10 mouse cellular contexts compared by ENCODE assay signal in the genomic region with DNA sequence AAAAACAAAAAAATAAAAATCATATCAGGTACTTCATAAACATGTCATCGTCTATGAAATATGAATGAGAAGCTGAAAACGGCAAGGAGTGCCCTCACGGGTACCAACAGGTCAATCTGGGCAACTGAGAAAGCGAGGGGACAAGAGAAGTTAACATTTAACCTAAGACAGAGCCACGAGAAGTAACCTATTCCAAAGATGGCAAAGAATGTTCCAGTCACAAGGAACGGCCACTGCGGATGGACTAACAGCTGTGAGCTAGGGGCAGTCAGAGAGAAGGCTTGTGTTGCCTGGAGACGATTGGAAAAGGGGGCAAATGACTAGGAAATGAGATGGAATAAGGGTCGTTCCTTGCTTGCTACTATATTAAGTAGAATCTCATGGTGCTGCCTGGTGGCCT. TPM values are rescaled to one million over a fixed set of nuclear protein-coding genes. Genes with fewer than 3 reads are reported as not detected.
DNase-seq lines count a peak whose midpoint lies in the region; ATAC-seq lines count a peak whose summit lies in the region.
"Had no signal": no experiment of that assay in that cellular context is flagged by ENCODE, and none has a peak within 500 bp of the region (broad histone marks: within the 10 kb centered on the region; RNA-seq: fewer than 3 reads in every experiment).

No protein-coding gene starts in this region.

- no peak overlapping the region for H3K9ac ChIP-seq in kidney, embryonic 16.5 days (replicated peaks; ENCODE audit: low read length)
- no peak overlapping the region for H3K9ac ChIP-seq in intestine, embryonic 15.5 days
- H3K9ac ChIP-seq in midbrain, embryonic 12.5 days (replicated peaks): no peak overlapping the region

- H3K4me3 ChIP-seq in kidney, embryonic 16.5 days (ENCODE audit: low read length): no peak overlapping the region
- peak overlapping the region; percentile 82; the same call in 1 of the 2 replicates for H3K4me3 ChIP-seq in embryonic facial prominence, embryonic 10.5 days
- H3K4me3 ChIP-seq in intestine, embryonic 15.5 days (replicated peaks): no peak overlapping the region
- H3K4me3 ChIP-seq in midbrain, embryonic 12.5 days: no peak overlapping the region

- peaks cover 30% of the 10 kb centered on the region for H3K4me1 ChIP-seq in kidney, embryonic 16.5 days (ENCODE audit: insufficient read depth, low read length)
- H3K4me1 ChIP-seq in embryonic facial prominence, embryonic 10.5 days: peaks cover 30% of the 10 kb centered on the region
- peaks cover 24% of the 10 kb centered on the region for H3K4me1 ChIP-seq in intestine, embryonic 15.5 days (replicated peaks)
- peaks cover 22% of the 10 kb centered on the region for H3K4me1 ChIP-seq in midbrain, embryonic 12.5 days

- H3K9me3 ChIP-seq in kidney, embryonic 16.5 days (ENCODE audit: low read length): no peaks in the 10 kb centered on the region
- no peaks in the 10 kb centered on the region for H3K9me3 ChIP-seq in embryonic facial prominence, embryonic 10.5 days
- no peaks in the 10 kb centered on the region for H3K9me3 ChIP-seq in intestine, embryonic 15.5 days
- H3K9me3 ChIP-seq in midbrain, embryonic 12.5 days: no peaks in the 10 kb centered on the region

- H3K4me2 ChIP-seq in kidney, embryonic 16.5 days (replicated peaks; ENCODE audit: low read depth, low read length): no peak overlapping the region
- peak overlapping the region; percentile 91 for H3K4me2 ChIP-seq in intestine, embryonic 15.5 days (replicated peaks)
- peak overlapping the region; percentile 85 for H3K4me2 ChIP-seq in midbrain, embryonic 12.5 days (replicated peaks)

- peak; percentile 57 for DNase-seq in kidney, adult 18-20 months
- DNase-seq in embryonic facial prominence, embryonic 10.5 days (ENCODE audit: low spot score): no peak
- no peak for DNase-seq in ovary, postnatal 10 days (ENCODE audit: low spot score)
- DNase-seq in thymus, postnatal 36 days: no peak
- DNase-seq in adrenal gland, postnatal 10 days: no peak

- WGBS in kidney, embryonic 16.5 days: 69% methylated on average over 9 of the region's 9 CpGs
- WGBS in embryonic facial prominence, embryonic 10.5 days: 84% methylated on average over 9 of the region's 9 CpGs
- WGBS in intestine, embryonic 15.5 days: 64% methylated on average over 9 of the region's 9 CpGs
- WGBS in midbrain, embryonic 12.5 days: 89% methylated on average over 9 of the region's 9 CpGs

- ATAC-seq in kidney, embryonic 16.5 days (ENCODE audit: low FRiP score, low TSS enrichment): no peak
- ATAC-seq in intestine, embryonic 15.5 days: no peak
- no peak for ATAC-seq in midbrain, embryonic 12.5 days (ENCODE audit: low FRiP score, low read depth)

- H3K36me3 ChIP-seq in kidney, embryonic 16.5 days (ENCODE audit: insufficient read depth, low read length): peaks cover 41% of the 10 kb centered on the region
- H3K36me3 ChIP-seq in embryonic facial prominence, embryonic 10.5 days (replicated peaks): peaks cover 47% of the 10 kb centered on the region
- peaks cover 28% of the 10 kb centered on the region for H3K36me3 ChIP-seq in intestine, embryonic 15.5 days
- H3K36me3 ChIP-seq in midbrain, embryonic 12.5 days: peaks cover 42% of the 10 kb centered on the region

- no peak overlapping the region for H3K27ac ChIP-seq in kidney, embryonic 16.5 days (ENCODE audit: low read length)
- H3K27ac ChIP-seq in embryonic facial prominence, embryonic 10.5 days (replicated peaks): no peak overlapping the region
- H3K27ac ChIP-seq in intestine, embryonic 15.5 days: no peak overlapping the region
- H3K27ac ChIP-seq in midbrain, embryonic 12.5 days (replicated peaks): no peak overlapping the region
- H3K27ac ChIP-seq: kidney, postnatal 0 days had no signal

- H3K27me3 ChIP-seq in kidney, embryonic 16.5 days (ENCODE audit: insufficient read depth, low read length): no peaks in the 10 kb centered on the region
- no peaks in the 10 kb centered on the region for H3K27me3 ChIP-seq in embryonic facial prominence, embryonic 10.5 days (replicated peaks; ENCODE audit: low read depth, poor library complexity, severe bottlenecking)
- H3K27me3 ChIP-seq in intestine, embryonic 15.5 days (replicated peaks): no peaks in the 10 kb centered on the region
- H3K27me3 ChIP-seq in midbrain, embryonic 12.5 days: no peaks in the 10 kb centered on the region

RNA-seq across cellular contexts. Expression of gene Tmem116, which starts 1.2 kb away (rescaled TPM):
- polyA plus RNA-seq in kidney, embryonic 16.5 days (2015; fragmentation: Nextera tagmentation; extraction: Ambion mirVana): 11.5 and 14.0 TPM in 2 replicates
- 0.91 and 1.0 TPM in 2 replicates for polyA plus RNA-seq in embryonic facial prominence, embryonic 10.5 days (2016; fragmentation: Nextera tagmentation; extraction: Ambion mirVana)
- polyA plus RNA-seq in intestine, embryonic 15.5 days (2015; fragmentation: Nextera tagmentation; extraction: Ambion mirVana): 2.5 and 3.8 TPM in 2 replicates
- polyA plus RNA-seq in midbrain, embryonic 12.5 days (2016; fragmentation: Nextera tagmentation; extraction: Ambion mirVana): 0.96 and 1.1 TPM in 2 replicates
- total RNA-seq in adrenal gland, postnatal 10 days (2021): 1 to 10 TPM; 3.3 to 4.8 TPM

RNA-seq across cellular contexts. Expression of gene Erp29, which starts 1.8 kb away (rescaled TPM):
- polyA plus RNA-seq in kidney, embryonic 16.5 days (2015; fragmentation: Nextera tagmentation; extraction: Ambion mirVana): 203 and 208 TPM in 2 replicates
- polyA plus RNA-seq in embryonic facial prominence, embryonic 10.5 days (2016; fragmentation: Nextera tagmentation; extraction: Ambion mirVana): 114 and 122 TPM in 2 replicates
- polyA plus RNA-seq in intestine, embryonic 15.5 days (2015; fragmentation: Nextera tagmentation; extraction: Ambion mirVana): 173 and 204 TPM in 2 replicates
- 130 and 137 TPM in 2 replicates for polyA plus RNA-seq in midbrain, embryonic 12.5 days (2016; fragmentation: Nextera tagmentation; extraction: Ambion mirVana)
- total RNA-seq in adrenal gland, postnatal 10 days (2021): 100 to 1,000 TPM; 115 to 128 TPM

RNA-seq across cellular contexts. Expression of gene Naa25, which starts 52.7 kb away (rescaled TPM):
- 46.5 and 47.5 TPM in 2 replicates for polyA plus RNA-seq in kidney, embryonic 16.5 days (2015; fragmentation: Nextera tagmentation; extraction: Ambion mirVana)
- polyA plus RNA-seq in embryonic facial prominence, embryonic 10.5 days (2016; fragmentation: Nextera tagmentation; extraction: Ambion mirVana): 49.4 and 53.7 TPM in 2 replicates
- 46.3 and 48.0 TPM in 2 replicates for polyA plus RNA-seq in intestine, embryonic 15.5 days (2015; fragmentation: Nextera tagmentation; extraction: Ambion mirVana)
- polyA plus RNA-seq in midbrain, embryonic 12.5 days (2016; fragmentation: Nextera tagmentation; extraction: Ambion mirVana): 46.0 and 48.3 TPM in 2 replicates
- 10 to 100 TPM; 31.0 to 32.1 TPM for total RNA-seq in adrenal gland, postnatal 10 days (2021)

RNA-seq across cellular contexts. Expression of gene Adam1b, which starts 52.8 kb away (rescaled TPM):
- polyA plus RNA-seq in kidney, embryonic 16.5 days (2015; fragmentation: Nextera tagmentation; extraction: Ambion mirVana): 0.22 and 0.24 TPM in 2 replicates
- not detected in 2 replicates for polyA plus RNA-seq in embryonic facial prominence, embryonic 10.5 days (2016; fragmentation: Nextera tagmentation; extraction: Ambion mirVana)
- 0.08 TPM in 1 of 2 replicates, not detected in the other for polyA plus RNA-seq in intestine, embryonic 15.5 days (2015; fragmentation: Nextera tagmentation; extraction: Ambion mirVana)
- 0.07 TPM in 1 of 2 replicates, not detected in the other for polyA plus RNA-seq in midbrain, embryonic 12.5 days (2016; fragmentation: Nextera tagmentation; extraction: Ambion mirVana)
- total RNA-seq in adrenal gland, postnatal 10 days (2021): not detected
- polyA plus RNA-seq: small intestine, adult 2 months had no signal
